Mouse (Mus musculus) Muller cell, postnatal 12 days (primary cell): Measurements from ENCODE around the gene Nr2f2.

Source experiments
- DNase-seq: peaks from one replicate; pipeline ENCODE4 v3.0.0-alpha.2; 2015; ENCODE audit errors: inconsistent ontology term

Nr2f2 gene

GRCm38 (mm10) chr7:70365401-70365811 lies 1.1 kb downstream of the Nr2f2 start:
- DNase-seq = peak; percentile 70

- peak; percentile 85 for DNase-seq
Measured at GRCm38 (mm10) chr7:70364798-70365197, 1.7 kb downstream of the Nr2f2 start.

GRCm38 (mm10) chr7:70363351-70363750 lies 3.2 kb downstream of the Nr2f2 start:
- DNase-seq = peak; percentile 16

GRCm38 (mm10) chr7:70362526-70363170 lies 3.9 kb downstream of the Nr2f2 start:
- DNase-seq = peak; percentile 14

- DNase-seq = peak; percentile 97
Measured at GRCm38 (mm10) chr7:70361383-70362364, 4.9 kb downstream of the Nr2f2 start.

GRCm38 (mm10) chr7:70360611-70361382 lies 5.7 kb downstream of the Nr2f2 start:
- DNase-seq = peak; percentile 65

GRCm38 (mm10) chr7:70359791-70360581 lies 6.5 kb downstream of the Nr2f2 start:
- DNase-seq = peak; percentile 52

GRCm38 (mm10) chr7:70358848-70359591 lies 7.5 kb downstream of the Nr2f2 start:
- DNase-seq = peak; percentile 71

- DNase-seq = no peak
Measured at GRCm38 (mm10) chr7:70358020-70358847, 8.3 kb downstream of the Nr2f2 start.

GRCm38 (mm10) chr7:70357516-70358019 lies 9.0 kb downstream of the Nr2f2 start:
- peak; percentile 35 for DNase-seq

GRCm38 (mm10) chr7:70356691-70357515 lies 9.6 kb downstream of the Nr2f2 start:
- DNase-seq = peak; percentile 14

GRCm38 (mm10) chr7:70355691-70356568 lies 10.6 kb downstream of the Nr2f2 start:
- DNase-seq = peak; percentile 12

- DNase-seq = peak; percentile 4
Measured at GRCm38 (mm10) chr7:70355357-70355620, 11.2 kb downstream of the Nr2f2 start.

- peak; percentile 47 for DNase-seq
Measured at GRCm38 (mm10) chr7:70354606-70355356, 11.8 kb downstream of the Nr2f2 start.

- DNase-seq = peak; percentile 20
Measured at GRCm38 (mm10) chr7:70353151-70353550, 13.4 kb downstream of the Nr2f2 start.

- DNase-seq = peak; percentile 42
Measured at GRCm38 (mm10) chr7:70352617-70353016, 13.9 kb downstream of the Nr2f2 start.
